ENCODE assay signal across 10 mouse cellular contexts in genomic region chr17:28428474-28429258, GRCm38 (mm10).
DNase-seq lines count a peak whose midpoint lies in the region; ATAC-seq and TF ChIP-seq lines count a peak whose summit lies in the region.
"Had no signal": no experiment of that assay in that cellular context is flagged by ENCODE, and none has a peak within 500 bp of the region (broad histone marks: within the 10 kb centered on the region; RNA-seq: fewer than 3 reads in every experiment).

No protein-coding gene starts in this region.

- no peak overlapping the region for H3K9ac ChIP-seq in heart, postnatal 0 days (replicated peaks; ENCODE audit: low read depth, low read length)
- no peak overlapping the region for H3K9ac ChIP-seq in lung, embryonic 16.5 days (ENCODE audit: low read length)
- H3K9ac ChIP-seq in forebrain, embryonic 16.5 days (replicated peaks; ENCODE audit: low read depth, low read length) = no peak overlapping the region
- H3K9ac ChIP-seq in forebrain, embryonic 13.5 days = no peak overlapping the region
- H3K9ac ChIP-seq: forebrain, embryonic 15.5 days had no signal

- no peaks in the 10 kb centered on the region for H3K9me3 ChIP-seq in heart, postnatal 0 days (replicated peaks; ENCODE audit: control insufficient read depth, low read length)
- no peaks in the 10 kb centered on the region for H3K9me3 ChIP-seq in lung, embryonic 16.5 days (ENCODE audit: control insufficient read depth, low read length)
- no peaks in the 10 kb centered on the region for H3K9me3 ChIP-seq in forebrain, embryonic 16.5 days (ENCODE audit: control insufficient read depth, low read length)
- no peaks in the 10 kb centered on the region for H3K9me3 ChIP-seq in forebrain, embryonic 13.5 days (replicated peaks)
- H3K9me3 ChIP-seq: forebrain, embryonic 15.5 days had no signal

- peaks cover 12% of the 10 kb centered on the region for H3K36me3 ChIP-seq in heart, postnatal 0 days (replicated peaks; ENCODE audit: control insufficient read depth, insufficient read depth, low read length)
- H3K36me3 ChIP-seq in lung, embryonic 16.5 days (ENCODE audit: control insufficient read depth, insufficient read depth, low read length) = peaks cover 5% of the 10 kb centered on the region; the same call in 1 of the 2 replicates
- peaks cover 66% of the 10 kb centered on the region for H3K36me3 ChIP-seq in thymus, adult 2 months (ENCODE audit: control insufficient read depth, insufficient read depth, low read length)
- no peaks in the 10 kb centered on the region for H3K36me3 ChIP-seq in forebrain, embryonic 16.5 days (ENCODE audit: control insufficient read depth, insufficient read depth)
- peaks cover 18% of the 10 kb centered on the region for H3K36me3 ChIP-seq in forebrain, embryonic 13.5 days (ENCODE audit: poor library complexity, severe bottlenecking)

- DNase-seq in cerebellum, postnatal 10 days = peak; percentile 35 to 52
- peak; percentile 63 to 70 for DNase-seq in adrenal gland, postnatal 36 days
- DNase-seq in heart, postnatal 0 days (ENCODE audit: low spot score) = peak; percentile 48
- no peak for DNase-seq in thymus, adult 2 months
- DNase-seq: cerebellum, adult 8-10 months had no signal

- ATAC-seq in cerebellum, adult (ENCODE audit: insufficient number of reproducible peaks, low FRiP score, low TSS enrichment) = no peak
- ATAC-seq in heart, postnatal 0 days (ENCODE audit: insufficient read depth, low read depth) = peak; percentile 50
- ATAC-seq in lung, embryonic 16.5 days (ENCODE audit: low read depth) = peak; percentile 63
- no peak for ATAC-seq in forebrain, embryonic 16.5 days
- ATAC-seq in forebrain, embryonic 13.5 days = no peak
- ATAC-seq: forebrain, embryonic 15.5 days had no signal

- no peaks in the 10 kb centered on the region for H3K27me3 ChIP-seq in heart, postnatal 0 days (ENCODE audit: control insufficient read depth, insufficient read depth, low read length)
- H3K27me3 ChIP-seq in lung, embryonic 16.5 days (ENCODE audit: control insufficient read depth, insufficient read depth, low read depth, low read length) = no peaks in the 10 kb centered on the region
- H3K27me3 ChIP-seq in thymus, adult 2 months (ENCODE audit: control insufficient read depth, insufficient read depth, low read length) = no peaks in the 10 kb centered on the region
- H3K27me3 ChIP-seq in forebrain, embryonic 16.5 days (replicated peaks; ENCODE audit: control insufficient read depth, insufficient read depth, low read length) = no peaks in the 10 kb centered on the region
- no peaks in the 10 kb centered on the region for H3K27me3 ChIP-seq in forebrain, embryonic 13.5 days
- H3K27me3 ChIP-seq: forebrain, embryonic 15.5 days had no signal

- no peak for TF ChIP-seq CTCF in heart, postnatal 0 days (IDR thresholded peaks at IDR 0.05; ENCODE audit: low read depth)
- TF ChIP-seq CTCF in thymus, adult 2 months (IDR thresholded peaks at IDR 0.05; ENCODE audit: borderline replicate concordance, control insufficient read depth, extremely low read depth, insufficient read depth, low read length, poor library complexity) = no peak

- no peak for TF ChIP-seq POLR2A in thymus, adult 2 months (IDR thresholded peaks at IDR 0.05; ENCODE audit: control insufficient read depth, extremely low read depth, insufficient read depth, low read length, poor library complexity)

- 48% methylated on average over 15 of the region's 15 CpGs for WGBS in heart, postnatal 0 days
- 41% methylated on average over 15 of the region's 15 CpGs for WGBS in lung, embryonic 16.5 days
- WGBS in thymus, adult 2 months = 92% methylated on average over 15 of the region's 15 CpGs
- WGBS in forebrain, embryonic 16.5 days = 75% methylated on average over 15 of the region's 15 CpGs
- 87% methylated on average over 15 of the region's 15 CpGs for WGBS in forebrain, embryonic 13.5 days

- TF ChIP-seq EP300 in heart, postnatal 0 days (IDR thresholded peaks at IDR 0.05; ENCODE audit: low read depth) = no peak

- H3K4me3 ChIP-seq in heart, postnatal 0 days (ENCODE audit: low read depth, low read length) = no peak overlapping the region
- H3K4me3 ChIP-seq in lung, embryonic 16.5 days (ENCODE audit: low read length) = no peak overlapping the region
- no peak overlapping the region for H3K4me3 ChIP-seq in thymus, adult 2 months (ENCODE audit: control insufficient read depth, insufficient read depth, low read length)
- no peak overlapping the region for H3K4me3 ChIP-seq in forebrain, embryonic 16.5 days (replicated peaks; ENCODE audit: low read length)
- H3K4me3 ChIP-seq in forebrain, embryonic 13.5 days = no peak overlapping the region
- H3K4me3 ChIP-seq: forebrain, embryonic 15.5 days had no signal

- H3K4me2 ChIP-seq in heart, postnatal 0 days (ENCODE audit: low read depth, low read length) = no peak overlapping the region
- no peak overlapping the region for H3K4me2 ChIP-seq in lung, embryonic 16.5 days (ENCODE audit: low read depth, low read length)
- no peak overlapping the region for H3K4me2 ChIP-seq in forebrain, embryonic 16.5 days (ENCODE audit: low read length)
- no peak overlapping the region for H3K4me2 ChIP-seq in forebrain, embryonic 13.5 days
- H3K4me2 ChIP-seq: forebrain, embryonic 15.5 days had no signal

- peak overlapping the region; percentile 47 for H3K27ac ChIP-seq in heart, postnatal 0 days (ENCODE audit: low read depth)
- H3K27ac ChIP-seq in lung, embryonic 16.5 days (ENCODE audit: low read length) = no peak overlapping the region
- H3K27ac ChIP-seq in thymus, adult 2 months (ENCODE audit: control insufficient read depth, insufficient read depth, low read length) = no peak overlapping the region
- H3K27ac ChIP-seq in forebrain, embryonic 16.5 days (ENCODE audit: low read length) = no peak overlapping the region
- H3K27ac ChIP-seq in forebrain, embryonic 13.5 days = no peak overlapping the region
- H3K27ac ChIP-seq: forebrain, embryonic 15.5 days had no signal

- peaks cover 21% of the 10 kb centered on the region for H3K4me1 ChIP-seq in heart, postnatal 0 days (ENCODE audit: control insufficient read depth, insufficient read depth)
- H3K4me1 ChIP-seq in lung, embryonic 16.5 days (replicated peaks; ENCODE audit: control insufficient read depth, insufficient read depth, low read length) = peaks cover 22% of the 10 kb centered on the region
- 0 out of 2 replicates have a peak, but pooled peaks cover 4% of the 10 kb centered on the region for H3K4me1 ChIP-seq in thymus, adult 2 months (replicated peaks; ENCODE audit: control insufficient read depth, insufficient read depth, low read length)
- no peaks in the 10 kb centered on the region for H3K4me1 ChIP-seq in forebrain, embryonic 16.5 days (replicated peaks; ENCODE audit: control insufficient read depth, insufficient read depth, low read length)
- H3K4me1 ChIP-seq in forebrain, embryonic 13.5 days = no peaks in the 10 kb centered on the region
- H3K4me1 ChIP-seq: forebrain, embryonic 15.5 days had no signal

Comparison
In these comparisons a context has a peak if more than half of its experiments do, and no peak if none do; other contexts are left out.
1. ATAC-seq: peak in heart, postnatal 0 days (single experiment) and lung, embryonic 16.5 days (single experiment); none in cerebellum, adult (single experiment), forebrain, embryonic 16.5 days (single experiment) and forebrain, embryonic 13.5 days (single experiment).